Mouse (Mus musculus) C2C12 (cell line): ENCODE results near the gene Sox6. TPM values are rescaled to one million over a fixed set of nuclear protein-coding genes. Genes with fewer than 3 reads are reported as not detected.

Experiments
- H3K27me3 ChIP-seq: one replicate; pipeline ENCODE4 v1.6.1; 2011; ENCODE audit not compliant: control insufficient read depth, insufficient read depth, insufficient read length
- H3K36me3 ChIP-seq: one replicate; pipeline ENCODE4 v1.6.1; 2011; ENCODE audit not compliant: control insufficient read depth, insufficient read depth
- H3K4me3 ChIP-seq: one replicate; pipeline ENCODE4 v1.5.1; 2011; ENCODE audit warnings: mild to moderate bottlenecking, control low read depth; ENCODE audit not compliant: poor library complexity, insufficient read depth, severe bottlenecking
- H3K79me2 ChIP-seq: one replicate; pipeline ENCODE4 v1.6.1; 2011; ENCODE audit not compliant: control insufficient read depth, insufficient read depth
- H3K79me3 ChIP-seq: one replicate; pipeline ENCODE4 v1.6.1; 2011; ENCODE audit warnings: low read depth, control low read depth
- H3ac ChIP-seq: one replicate; pipeline ENCODE3; 2011; ENCODE audit warnings: low read depth; ENCODE audit not compliant: control insufficient read depth, insufficient read length
- CEBPB ChIP-seq: IDR thresholded peaks from one replicate; pipeline ENCODE4 v1.6.1; 2011; ENCODE audit warnings: low read depth, mild to moderate bottlenecking, control low read depth, moderate library complexity
- CTCF ChIP-seq: IDR thresholded peaks from one replicate; pipeline ENCODE4 v1.5.1; 2011; ENCODE audit not compliant: control insufficient read depth, insufficient read depth, insufficient read length
- FOSL1 ChIP-seq: IDR thresholded peaks from one replicate; pipeline ENCODE4 v1.8.0; 2011; ENCODE audit warnings: mild to moderate bottlenecking, low read length; ENCODE audit not compliant: poor library complexity, insufficient read depth, severe bottlenecking
- MAX ChIP-seq: IDR thresholded peaks from one replicate; pipeline ENCODE4 v1.6.1; 2011; ENCODE audit warnings: mild to moderate bottlenecking, control low read depth
- MYOD1 ChIP-seq: IDR thresholded peaks from one replicate; pipeline ENCODE4 v1.6.1; 2011; ENCODE audit warnings: low read depth; ENCODE audit not compliant: control insufficient read depth, insufficient read length
- MYOG ChIP-seq: IDR thresholded peaks from one replicate; pipeline ENCODE4 v1.6.1; 2011; ENCODE audit not compliant: control insufficient read depth, insufficient read length; ENCODE audit errors: extremely low read depth
- USF1 ChIP-seq: IDR thresholded peaks from one replicate; pipeline ENCODE4 v1.6.1; 2011; ENCODE audit warnings: low read depth, mild to moderate bottlenecking, control low read depth, moderate library complexity
- polyA plus RNA-seq: library from polyadenylated mRNA; unstranded; fragments of >200 nt; fragmentation: generic; extraction: Trizol; gene quantifications from one replicate; pipeline ENCODE4 v1.2.1, GENCODE M21; 2012; ENCODE audit warnings: missing spikeins

The Sox6 gene
- polyA plus RNA-seq, 1 experiment: 0.08 TPM

DNA sequence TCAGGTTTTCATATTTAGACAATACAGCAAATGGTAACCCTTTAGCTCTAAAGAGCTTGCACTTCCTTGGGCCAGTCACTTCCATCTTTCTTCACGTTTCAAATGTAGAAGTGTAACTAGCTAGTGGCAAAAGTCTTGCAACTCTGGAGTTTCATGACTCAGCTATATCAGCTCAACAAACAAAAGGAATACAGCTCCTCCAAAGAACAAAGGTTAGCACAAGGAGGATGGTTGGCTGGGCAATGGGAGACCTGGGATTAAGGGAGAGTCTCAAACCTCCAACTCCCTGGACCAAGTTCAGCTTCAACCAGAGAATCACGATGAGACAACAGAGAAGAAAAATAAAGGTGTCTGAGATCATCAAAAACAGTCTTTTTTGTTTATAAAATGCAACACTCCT, 174.2 kb downstream of the Sox6 start:
- TF ChIP-seq USF1 (no peak), FOSL1 (no peak), CTCF (no peak), CEBPB (no peak)
- Histone ChIP-seq H3K79me3 (no peaks in the 10 kb centered on the region), H3K27me3 (no peaks in the 10 kb centered on the region), H3K79me2 (no peaks in the 10 kb centered on the region), H3K4me3 (no peak overlapping the region), H3ac (no peak overlapping the region), H3K36me3 (no peaks in the 10 kb centered on the region)

DNA sequence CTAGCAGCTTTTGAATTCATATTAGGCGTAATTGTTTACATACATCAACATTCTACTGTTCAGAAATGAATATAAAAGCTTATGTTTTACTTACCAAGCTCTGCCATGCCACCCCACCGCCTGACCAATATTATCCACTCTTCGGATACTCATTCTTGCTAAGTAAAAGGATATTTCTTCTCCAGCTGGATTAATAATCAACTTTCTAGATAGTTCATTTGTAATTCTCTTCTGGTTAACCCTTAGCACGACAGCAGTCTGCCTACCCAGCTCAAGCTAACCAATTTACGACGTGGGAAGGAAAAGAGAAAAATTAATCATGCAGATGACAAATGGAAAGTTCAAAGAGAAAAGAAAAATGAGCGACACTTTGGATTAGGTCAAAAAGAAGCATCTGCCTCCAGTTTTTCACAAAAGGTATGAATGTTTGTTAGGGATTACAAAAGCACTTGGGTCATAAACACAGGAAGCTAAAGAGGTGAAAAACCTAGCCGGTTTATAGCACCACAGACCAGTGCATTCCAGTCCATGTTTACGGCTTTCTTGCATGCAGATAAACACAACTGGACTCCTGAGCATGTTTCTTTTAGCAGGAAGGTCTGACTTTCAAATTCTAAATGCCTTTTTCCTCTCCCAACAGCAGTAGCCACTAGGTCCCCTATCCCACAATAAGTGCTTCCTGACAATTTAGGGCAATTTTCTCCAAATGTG, 178.8 kb downstream of the Sox6 start:
- Histone ChIP-seq H3K4me3 (no peak overlapping the region), H3K79me2 (no peaks in the 10 kb centered on the region), H3ac (no peak overlapping the region), H3K27me3 (no peaks in the 10 kb centered on the region), H3K79me3 (no peaks in the 10 kb centered on the region), H3K36me3 (no peaks in the 10 kb centered on the region)
- TF ChIP-seq MYOD1: no peak
- TF ChIP-seq FOSL1: no peak
- TF ChIP-seq MYOG: no peak
- TF ChIP-seq CEBPB: no peak
- no peak for TF ChIP-seq USF1
- no peak for TF ChIP-seq MAX
- no peak for TF ChIP-seq CTCF

DNA sequence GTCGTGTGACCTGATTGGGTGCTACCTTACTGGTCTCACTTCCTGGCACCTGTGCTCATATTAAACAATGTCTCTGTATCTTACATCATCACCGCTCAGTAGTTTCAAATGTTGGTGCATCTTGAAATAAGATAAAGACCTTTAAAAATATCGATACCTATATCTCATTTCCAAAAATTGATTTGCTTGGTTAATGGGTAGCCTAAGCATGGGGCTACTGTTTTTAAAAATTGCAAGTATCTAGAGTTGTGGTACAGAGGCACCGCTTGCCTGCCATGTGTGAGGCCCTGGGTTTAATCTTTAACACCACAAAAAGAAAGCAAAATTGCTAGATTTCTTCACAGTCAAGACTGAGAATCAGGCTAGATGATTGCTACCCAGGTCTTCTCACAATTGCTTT, 187.5 kb downstream of the Sox6 start:
- Histone ChIP-seq H3K4me3 (no peak overlapping the region), H3K36me3 (no peaks in the 10 kb centered on the region), H3K79me2 (no peaks in the 10 kb centered on the region)

DNA sequence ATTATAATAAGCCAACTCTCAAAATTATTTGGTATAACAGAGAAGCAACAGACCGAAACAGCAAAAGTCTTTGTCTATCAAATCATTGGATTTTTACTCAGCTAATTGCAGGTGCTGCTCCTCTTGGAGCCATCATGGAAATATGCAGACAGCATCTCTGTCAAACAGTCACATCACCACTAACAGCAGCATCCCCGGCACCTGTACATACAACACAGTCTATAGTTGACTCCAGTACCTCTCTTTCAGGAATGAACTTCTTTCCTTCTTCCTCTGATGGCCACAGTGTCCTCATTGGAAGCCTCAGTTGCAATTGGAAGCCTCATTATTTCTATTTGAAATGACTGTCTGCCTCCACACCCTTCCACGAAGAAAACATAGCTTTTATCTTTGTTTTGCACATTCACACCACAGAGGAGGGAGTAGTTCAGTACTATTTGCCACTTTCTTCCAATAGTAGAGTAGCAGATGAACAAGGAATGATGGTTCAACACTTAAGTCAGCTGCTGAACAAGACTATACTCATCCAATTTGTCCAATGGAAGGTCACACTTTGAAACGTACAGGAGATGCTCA, 192.7 kb downstream of the Sox6 start:
- H3K79me3 ChIP-seq: no peaks in the 10 kb centered on the region
- no peaks in the 10 kb centered on the region for H3K36me3 ChIP-seq
- TF ChIP-seq MYOG (no peak), CEBPB (no peak), MYOD1 (no peak), FOSL1 (no peak)
- H3ac ChIP-seq: no peak overlapping the region
- no peaks in the 10 kb centered on the region for H3K79me2 ChIP-seq
- no peak overlapping the region for H3K4me3 ChIP-seq
- H3K27me3 ChIP-seq: no peaks in the 10 kb centered on the region

More for the DNA sequence above, 187.5 kb downstream of the Sox6 start:
- H3K79me3 ChIP-seq: no peaks in the 10 kb centered on the region
- TF ChIP-seq MAX (no peak), FOSL1 (no peak), MYOD1 (no peak), CTCF (no peak), USF1 (no peak)
- H3K27me3 ChIP-seq: no peaks in the 10 kb centered on the region
- H3ac ChIP-seq: no peak overlapping the region

DNA sequence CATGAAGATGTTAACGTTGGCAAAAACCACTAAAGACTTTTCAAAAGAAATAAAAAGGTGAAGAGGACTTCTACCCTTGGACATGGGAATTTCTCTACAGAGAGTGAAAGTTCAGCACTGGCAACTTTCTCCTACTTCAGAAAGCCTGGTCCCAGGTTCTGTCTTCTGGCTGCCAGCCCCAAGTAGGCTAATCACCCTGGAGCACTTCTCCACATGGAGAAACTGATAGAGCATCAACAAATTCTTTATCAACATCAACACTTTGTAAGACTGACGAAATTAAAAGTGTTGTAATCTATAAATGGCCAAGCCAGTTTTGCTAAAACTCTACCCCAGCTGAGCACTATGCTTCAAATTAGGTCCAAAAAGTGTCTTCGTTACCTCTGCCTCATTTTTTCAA, 193.7 kb downstream of the Sox6 start:
- H3K79me2 ChIP-seq: no peaks in the 10 kb centered on the region
- no peaks in the 10 kb centered on the region for H3K36me3 ChIP-seq
- no peaks in the 10 kb centered on the region for H3K79me3 ChIP-seq
- no peak for TF ChIP-seq MAX
- no peak for TF ChIP-seq FOSL1
- no peak for TF ChIP-seq MYOG
- no peak for TF ChIP-seq CEBPB
- no peak for TF ChIP-seq MYOD1
- no peak for TF ChIP-seq CTCF
- TF ChIP-seq USF1: no peak
- H3K4me3 ChIP-seq: no peak overlapping the region
- no peak overlapping the region for H3ac ChIP-seq
- no peaks in the 10 kb centered on the region for H3K27me3 ChIP-seq

DNA sequence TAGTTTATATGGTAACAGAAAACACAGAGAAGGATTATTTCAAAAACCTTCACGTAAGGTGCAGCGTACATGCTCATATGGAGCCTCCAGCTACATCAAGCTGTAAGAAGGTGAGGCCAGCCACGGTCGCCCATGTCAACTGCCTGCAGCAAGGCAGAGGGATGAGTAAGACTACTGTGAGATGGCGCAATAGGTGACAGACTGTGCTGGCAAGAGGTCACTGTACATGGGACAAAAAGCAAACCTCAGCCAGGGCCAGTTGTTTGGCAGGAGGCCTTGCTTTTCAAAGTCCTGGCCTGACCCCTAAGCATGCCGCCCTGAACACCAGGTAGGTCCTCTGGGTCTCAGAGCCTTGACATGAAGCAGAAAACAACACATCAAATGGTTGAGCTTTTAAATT, 194.2 kb downstream of the Sox6 start:
- H3K79me2 ChIP-seq: no peaks in the 10 kb centered on the region
- no peaks in the 10 kb centered on the region for H3K36me3 ChIP-seq
- no peaks in the 10 kb centered on the region for H3K27me3 ChIP-seq
- H3K4me3 ChIP-seq: no peak overlapping the region
- no peak overlapping the region for H3ac ChIP-seq
- TF ChIP-seq MYOG: no peak
- no peak for TF ChIP-seq USF1
- no peak for TF ChIP-seq MAX
- no peak for TF ChIP-seq CEBPB
- TF ChIP-seq CTCF: no peak
- TF ChIP-seq FOSL1: no peak
- TF ChIP-seq MYOD1: no peak
- no peaks in the 10 kb centered on the region for H3K79me3 ChIP-seq
